9 mouse cellular contexts compared by ENCODE assay signal in genomic region chr10:59241141-59241541, GRCm38 (mm10). TPM values are rescaled to one million over a fixed set of nuclear protein-coding genes. Genes with fewer than 3 reads are reported as not detected.
DNase-seq lines count a peak whose midpoint lies in the region; ATAC-seq and TF ChIP-seq lines count a peak whose summit lies in the region.
"Had no signal": no experiment of that assay in that cellular context is flagged by ENCODE, and none has a peak within 500 bp of the region (broad histone marks: within the 10 kb centered on the region; RNA-seq: fewer than 3 reads in every experiment).

No protein-coding gene starts in this region.

- intact Hi-C loops in gastrocnemius, adult 2 months (cut with DNase I): no loop called here

- no peak for ATAC-seq in liver, embryonic 11.5 days (replicated peaks; ENCODE audit: low FRiP score)
- peak; percentile 80 for ATAC-seq in stomach, embryonic 14.5 days (ENCODE audit: insufficient number of reproducible peaks, insufficient read depth, low FRiP score, low read depth)

- H3K4me2 ChIP-seq in liver, embryonic 11.5 days: no peak overlapping the region
- no peak overlapping the region for H3K4me2 ChIP-seq in stomach, embryonic 14.5 days (replicated peaks; ENCODE audit: low read depth, low read length)
- H3K4me2 ChIP-seq: neural tube, embryonic 12.5 days had no signal

- 32% methylated on average over 3 of the region's 3 CpGs for WGBS in liver, adult 2 months
- WGBS in liver, embryonic 11.5 days: 66% methylated on average over 3 of the region's 3 CpGs
- 40% methylated on average over 3 of the region's 3 CpGs for WGBS in stomach, embryonic 14.5 days
- WGBS in forebrain, embryonic 10.5 days: 79% methylated on average over 3 of the region's 3 CpGs

- no peak overlapping the region for H3K9ac ChIP-seq in liver, adult 2 months (ENCODE audit: low read depth, low read length)
- H3K9ac ChIP-seq in liver, embryonic 11.5 days (ENCODE audit: low read depth, low read length): no peak overlapping the region
- H3K9ac ChIP-seq in stomach, embryonic 14.5 days (replicated peaks; ENCODE audit: low read depth, low read length): no peak overlapping the region
- H3K9ac ChIP-seq: neural tube, embryonic 12.5 days had no signal

- no peak overlapping the region for H3K27ac ChIP-seq in liver, adult 2 months (replicated peaks; ENCODE audit: insufficient read depth, low read depth, low read length)
- H3K27ac ChIP-seq in liver, embryonic 11.5 days (ENCODE audit: low read depth, low read length): no peak overlapping the region
- H3K27ac ChIP-seq in stomach, embryonic 14.5 days (ENCODE audit: low read length): no peak overlapping the region; the same call in 1 of the 2 replicates
- no peak overlapping the region for H3K27ac ChIP-seq in gastrocnemius, adult 2 months
- H3K27ac ChIP-seq in forebrain, embryonic 10.5 days: no peak overlapping the region
- H3K27ac ChIP-seq: neural tube, embryonic 12.5 days had no signal

- H3K4me3 ChIP-seq in liver, adult 2 months (ENCODE audit: insufficient read depth, low read depth, low read length): no peak overlapping the region
- H3K4me3 ChIP-seq in liver, embryonic 11.5 days (ENCODE audit: low read depth, low read length): no peak overlapping the region
- no peak overlapping the region for H3K4me3 ChIP-seq in stomach, embryonic 14.5 days (ENCODE audit: low read depth, low read length)
- no peak overlapping the region for H3K4me3 ChIP-seq in gastrocnemius, adult 2 months
- H3K4me3 ChIP-seq in forebrain, embryonic 10.5 days: no peak overlapping the region
- H3K4me3 ChIP-seq: neural tube, embryonic 12.5 days had no signal

- no peak; the same call in 1 of the 2 replicates for TF ChIP-seq CTCF in liver, adult 2 months (IDR thresholded peaks at IDR 0.05; ENCODE audit: low read depth, low read length)
- TF ChIP-seq CTCF in gastrocnemius, adult 2 months (IDR thresholded peaks at IDR 0.05): no peak

- no peak for TF ChIP-seq POLR2A in liver, adult 2 months (IDR thresholded peaks at IDR 0.05; ENCODE audit: extremely low read depth, insufficient read depth, low read length)

- no peaks in the 10 kb centered on the region for H3K4me1 ChIP-seq in liver, adult 2 months (ENCODE audit: control insufficient read depth, insufficient read depth, low read length)
- no peaks in the 10 kb centered on the region for H3K4me1 ChIP-seq in liver, embryonic 11.5 days (replicated peaks; ENCODE audit: control insufficient read depth, insufficient read depth, low read length)
- no peaks in the 10 kb centered on the region for H3K4me1 ChIP-seq in stomach, embryonic 14.5 days (ENCODE audit: control insufficient read depth, insufficient read depth, low read length)
- 0 out of 2 replicates have a peak, but pooled peaks cover 8% of the 10 kb centered on the region for H3K4me1 ChIP-seq in forebrain, embryonic 10.5 days
- H3K4me1 ChIP-seq: neural tube, embryonic 12.5 days had no signal

- peak; percentile 85 for DNase-seq in liver, adult 2 months (ENCODE audit: extremely low read depth, low read depth, low spot score)
- no peak for DNase-seq in liver, embryonic 11.5 days (ENCODE audit: low spot score)
- DNase-seq in adrenal gland, postnatal 36 days: peak; percentile 70 to 79
- peak; percentile 49 for DNase-seq in kidney, postnatal 10 days
- no peak for DNase-seq in spleen, postnatal 10 days (ENCODE audit: low spot score in 2 of 2)
- no peak for DNase-seq in gastrocnemius, adult 2 months
- no peak for DNase-seq in forebrain, embryonic 10.5 days (ENCODE audit: extremely low spot score, low spot score)

- H3K79me2 ChIP-seq in liver, adult 2 months (ENCODE audit: control insufficient read depth, insufficient read depth, low read length): no peaks in the 10 kb centered on the region

- H3K9me3 ChIP-seq in liver, embryonic 11.5 days (ENCODE audit: control insufficient read depth, low read length): no peaks in the 10 kb centered on the region
- H3K9me3 ChIP-seq in stomach, embryonic 14.5 days (ENCODE audit: control insufficient read depth, low read depth, low read length): no peaks in the 10 kb centered on the region
- H3K9me3 ChIP-seq in forebrain, embryonic 10.5 days: no peaks in the 10 kb centered on the region
- H3K9me3 ChIP-seq: neural tube, embryonic 12.5 days had no signal

- H3K36me3 ChIP-seq in liver, adult 2 months (ENCODE audit: control insufficient read depth, insufficient read depth, low read length): no peaks in the 10 kb centered on the region
- H3K36me3 ChIP-seq in liver, embryonic 11.5 days (ENCODE audit: control insufficient read depth, insufficient read depth, low read length): no peaks in the 10 kb centered on the region
- H3K36me3 ChIP-seq in stomach, embryonic 14.5 days (ENCODE audit: control insufficient read depth, insufficient read depth, low read length): no peaks in the 10 kb centered on the region
- no peaks in the 10 kb centered on the region for H3K36me3 ChIP-seq in forebrain, embryonic 10.5 days (replicated peaks)
- H3K36me3 ChIP-seq: neural tube, embryonic 12.5 days had no signal

- no peaks in the 10 kb centered on the region for H3K27me3 ChIP-seq in liver, adult 2 months (ENCODE audit: control insufficient read depth, insufficient read depth, low read length)
- H3K27me3 ChIP-seq in liver, embryonic 11.5 days (replicated peaks; ENCODE audit: control insufficient read depth, insufficient read depth, low read length): 0 out of 2 replicates have a peak, but pooled peaks cover 2% of the 10 kb centered on the region
- no peaks in the 10 kb centered on the region for H3K27me3 ChIP-seq in stomach, embryonic 14.5 days (ENCODE audit: control insufficient read depth, insufficient read depth, low read length)
- H3K27me3 ChIP-seq in forebrain, embryonic 10.5 days (ENCODE audit: poor library complexity, severe bottlenecking): no peaks in the 10 kb centered on the region
- H3K27me3 ChIP-seq: neural tube, embryonic 12.5 days had no signal

RNA-seq across cellular contexts. Expression of gene Sowahc, which starts 19.4 kb away (rescaled TPM):
- total RNA-seq in liver, adult 2 months (2014; rRNA removed): 4.9 and 5.2 TPM in 2 replicates
- 1.2 TPM in 2 replicates for polyA plus RNA-seq in liver, adult 2 months (2012; rRNA removed)
- polyA plus RNA-seq in liver, embryonic 11.5 days (2014; fragmentation: Nextera tagmentation; extraction: Ambion mirVana): 3.6 and 4.5 TPM in 2 replicates
- 10 to 100 TPM; 32.1 to 34.5 TPM for total RNA-seq in adrenal gland, postnatal 36 days (2021)
- 11.7 and 13.5 TPM in 2 replicates for polyA plus RNA-seq in stomach, embryonic 14.5 days (2014; fragmentation: Nextera tagmentation; extraction: Ambion mirVana)
- total RNA-seq in gastrocnemius, adult 2 months (2021): under 1 TPM; 0.75 to 0.77 TPM
- polyA plus RNA-seq in forebrain, embryonic 10.5 days (2016; fragmentation: Nextera tagmentation; extraction: Ambion mirVana): 13.7 and 14.9 TPM in 2 replicates

RNA-seq across cellular contexts. Expression of gene Sept10, which starts 19.5 kb away (rescaled TPM):
- 16.0 and 18.7 TPM in 2 replicates for total RNA-seq in liver, adult 2 months (2014; rRNA removed)
- 5.2 and 6.7 TPM in 2 replicates for polyA plus RNA-seq in liver, adult 2 months (2012; rRNA removed)
- polyA plus RNA-seq in liver, embryonic 11.5 days (2014; fragmentation: Nextera tagmentation; extraction: Ambion mirVana): 28.4 and 30.9 TPM in 2 replicates
- 10 to 100 TPM; 42.4 to 61.2 TPM for total RNA-seq in adrenal gland, postnatal 36 days (2021)
- 47.5 and 49.7 TPM in 2 replicates for polyA plus RNA-seq in stomach, embryonic 14.5 days (2014; fragmentation: Nextera tagmentation; extraction: Ambion mirVana)
- total RNA-seq in gastrocnemius, adult 2 months (2021): 1 to 10 TPM; 6.0 to 7.6 TPM
- 30.6 and 31.9 TPM in 2 replicates for polyA plus RNA-seq in forebrain, embryonic 10.5 days (2016; fragmentation: Nextera tagmentation; extraction: Ambion mirVana)

Comparison
In these comparisons a context has a peak if more than half of its experiments do, and no peak if none do; other contexts are left out.
1. DNase-seq: peak in liver, adult 2 months (single experiment), adrenal gland, postnatal 36 days (2 of 2) and kidney, postnatal 10 days (single experiment); none in liver, embryonic 11.5 days (single experiment), spleen, postnatal 10 days (0 of 2), gastrocnemius, adult 2 months (single experiment) and forebrain, embryonic 10.5 days (single experiment).